Mouse (Mus musculus): Measurements from ENCODE around the gene Clpx. TPM values are rescaled to one million over a fixed set of nuclear protein-coding genes. Genes with fewer than 3 reads are reported as not detected.
"Not testable (repeated sequence)": the region's sequence is repeated elsewhere in the genome, so short reads cannot be mapped to it uniquely, and the experiment has no call there.

Gene Clpx
- total and polyA plus RNA-seq, 3 experiments = 14.0 to 64.9 (median 41.9) TPM

DNA sequence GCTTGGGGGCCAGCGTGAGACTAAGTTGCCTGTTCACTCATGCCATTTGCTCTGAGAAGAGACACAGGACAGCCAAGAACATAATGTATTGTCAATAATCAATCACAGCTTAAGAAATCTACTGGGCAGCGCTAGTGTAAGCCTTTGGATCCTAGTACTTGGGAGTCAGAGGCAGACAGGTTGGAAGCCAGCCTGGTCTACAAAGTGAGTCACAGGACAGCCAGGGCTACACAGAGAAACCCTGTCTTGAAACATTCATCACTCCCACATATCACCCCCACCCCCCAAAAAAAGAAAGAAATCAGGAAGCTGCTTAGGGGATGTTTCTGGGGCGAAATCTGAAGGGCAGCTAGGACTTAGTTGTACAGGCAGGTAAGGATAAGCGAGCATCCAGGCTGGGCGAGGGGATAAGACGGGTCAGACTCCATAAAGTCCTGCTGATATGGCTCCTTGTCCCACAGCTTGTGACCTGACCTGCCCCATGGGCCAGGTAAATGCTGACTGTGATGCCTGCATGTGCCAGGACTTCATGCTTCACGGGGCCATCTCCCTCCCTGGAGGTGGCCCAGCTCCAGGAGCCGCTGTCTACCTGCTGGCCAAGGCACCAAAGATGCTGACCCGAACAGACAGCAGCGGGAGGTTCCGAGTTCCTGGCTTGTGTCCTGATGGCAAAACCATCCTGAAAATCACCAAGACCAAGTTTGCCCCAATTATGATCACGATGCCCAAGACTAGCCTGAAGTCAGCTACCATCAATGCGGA lies 20.8 kb upstream of the Clpx start:
- TF ChIP-seq GATA1 (IDR thresholded peaks at IDR 0.05; ENCODE audit: borderline replicate concordance, low read length) (no peak), POLR2AphosphoS5 (IDR thresholded peaks at IDR 0.05; ENCODE audit: insufficient replicate concordance, low read depth, low read length) (no peak), GATA2 (IDR thresholded peaks at IDR 0.05; ENCODE audit: borderline replicate concordance, low read depth, low read length) (no peak), TAL1 (conservative IDR thresholded peaks at IDR 0.05; ENCODE audit: low read depth, low read length) (no peak), CTCF (IDR thresholded peaks at IDR 0.05; ENCODE audit: low read depth, low read length) (no peak)
- Histone ChIP-seq H3K4me3 (ENCODE audit: low read depth, low read length) (no peak overlapping the region), H3K36me3 (replicated peaks) (no peaks in the 10 kb centered on the region), H3K27me3 (ENCODE audit: insufficient read depth, low read length) (peaks cover 42% of the 10 kb centered on the region), H3K4me1 (ENCODE audit: insufficient read depth, low read depth, low read length) (no peaks in the 10 kb centered on the region), H3K9me3 (replicated peaks) (peaks cover 5% of the 10 kb centered on the region)
- DNase-seq (ENCODE audit: low spot score) (no peak), ATAC-seq (ENCODE audit: extremely low read depth, insufficient number of reproducible peaks, low FRiP score, poor library complexity, severe bottlenecking) (no peak)

DNA sequence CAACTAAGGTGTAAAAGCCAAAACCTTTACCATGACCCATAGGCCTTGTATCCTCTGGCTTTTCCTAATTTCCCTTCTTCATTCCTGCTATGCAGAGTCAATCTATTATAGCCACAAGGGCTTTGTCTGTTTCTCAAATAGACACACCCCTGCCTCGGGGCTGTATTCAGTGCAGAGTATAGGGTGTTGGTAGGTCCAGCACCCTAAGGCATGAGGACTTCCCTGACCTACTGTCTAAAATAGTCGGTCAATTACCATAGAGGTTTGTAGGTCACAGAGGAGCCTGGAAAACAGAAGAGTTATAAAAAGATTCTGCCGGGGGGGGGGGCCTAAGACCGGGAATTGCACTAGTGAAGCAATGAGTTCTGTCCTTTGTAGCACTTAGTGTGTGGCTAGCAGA lies 20.2 kb upstream of the Clpx start:
- Histone ChIP-seq H3K4me1 (ENCODE audit: insufficient read depth, low read depth, low read length) (no peaks in the 10 kb centered on the region), H3K27me3 (ENCODE audit: insufficient read depth, low read length) (peaks cover 44% of the 10 kb centered on the region), H3K9me3 (replicated peaks) (peaks cover 5% of the 10 kb centered on the region), H3K36me3 (replicated peaks) (no peaks in the 10 kb centered on the region), H3K4me3 (ENCODE audit: low read depth, low read length) (no peak overlapping the region)
- ATAC-seq (ENCODE audit: extremely low read depth, insufficient number of reproducible peaks, low FRiP score, poor library complexity, severe bottlenecking) (no peak), DNase-seq (ENCODE audit: low spot score) (no peak)
- TF ChIP-seq GATA1 (IDR thresholded peaks at IDR 0.05; ENCODE audit: borderline replicate concordance, low read length) (no peak), TAL1 (conservative IDR thresholded peaks at IDR 0.05; ENCODE audit: low read depth, low read length) (no peak), CTCF (IDR thresholded peaks at IDR 0.05; ENCODE audit: low read depth, low read length) (no peak), POLR2AphosphoS5 (IDR thresholded peaks at IDR 0.05; ENCODE audit: insufficient replicate concordance, low read depth, low read length) (no peak)

DNA sequence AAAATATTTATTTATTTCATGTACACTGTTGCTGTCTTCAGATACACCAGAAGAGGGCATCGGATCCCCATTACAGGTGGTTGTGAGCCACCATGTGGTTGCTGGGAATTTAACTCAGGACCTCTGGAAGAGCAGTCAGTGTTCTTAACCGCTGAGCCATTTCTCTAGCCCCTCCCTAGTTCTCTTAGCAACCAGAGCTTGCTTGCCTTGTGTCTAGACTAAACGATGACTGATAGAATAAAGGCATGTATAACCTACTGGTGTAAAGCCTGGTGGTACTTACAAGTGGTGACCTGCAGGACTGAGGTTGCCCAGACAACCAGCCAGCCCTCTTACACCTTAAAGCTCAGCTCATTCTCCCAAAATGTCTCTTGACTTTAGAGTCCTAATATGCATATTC lies 19.2 kb upstream of the Clpx start:
- H3K4me1 ChIP-seq (ENCODE audit: insufficient read depth, low read depth, low read length); H3K36me3 ChIP-seq (replicated peaks); H3K4me3 ChIP-seq (ENCODE audit: low read depth, low read length); ATAC-seq (ENCODE audit: extremely low read depth, insufficient number of reproducible peaks, low FRiP score, poor library complexity, severe bottlenecking); H3K9me3 ChIP-seq (replicated peaks); DNase-seq (ENCODE audit: low spot score): not testable (repeated sequence)
- peaks cover 38% of the 10 kb centered on the region for H3K27me3 ChIP-seq (ENCODE audit: insufficient read depth, low read length)

DNA sequence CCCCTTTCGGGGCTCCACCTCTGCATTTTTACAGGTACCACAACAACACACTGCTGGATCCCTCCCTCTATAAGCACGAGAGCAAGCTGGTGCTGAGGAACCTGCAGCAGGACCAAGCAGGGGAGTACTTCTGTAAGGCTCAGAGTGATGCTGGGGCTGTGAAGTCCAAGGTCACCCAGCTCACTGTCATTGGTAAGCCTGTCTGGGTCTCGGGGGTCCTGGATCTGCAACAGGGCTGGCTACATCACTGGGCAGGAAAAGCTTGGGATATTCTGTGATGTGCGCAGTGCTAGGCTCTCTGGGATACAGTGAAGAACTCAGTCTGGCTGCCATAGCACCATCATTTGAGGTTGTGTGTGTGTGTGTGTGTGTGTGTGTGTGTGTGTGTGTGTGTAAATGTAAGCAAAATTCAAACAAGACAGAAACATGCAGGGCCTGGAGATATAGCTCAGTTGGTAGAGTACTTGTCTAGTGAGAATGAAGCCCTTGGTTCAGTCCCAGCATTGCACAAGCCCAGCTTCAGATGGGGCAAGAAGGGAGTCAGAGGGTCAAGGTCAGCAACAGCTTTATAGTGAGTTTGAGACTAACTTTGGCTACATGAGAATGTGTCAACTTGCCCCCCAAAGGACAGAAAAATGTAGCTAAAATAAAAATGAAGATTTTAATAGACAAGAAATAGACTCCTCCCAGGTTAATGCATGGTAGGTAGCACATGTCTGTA lies 18.1 kb upstream of the Clpx start:
- ATAC-seq (ENCODE audit: extremely low read depth, insufficient number of reproducible peaks, low FRiP score, poor library complexity, severe bottlenecking) (no peak), DNase-seq (ENCODE audit: low spot score) (no peak)
- peaks cover 30% of the 10 kb centered on the region for H3K27me3 ChIP-seq (ENCODE audit: insufficient read depth, low read length)
- H3K4me3 ChIP-seq (ENCODE audit: low read depth, low read length) = no peak overlapping the region
- peaks cover 5% of the 10 kb centered on the region for H3K9me3 ChIP-seq (replicated peaks)
- TF ChIP-seq CTCF (IDR thresholded peaks at IDR 0.05; ENCODE audit: low read depth, low read length) (no peak), GATA1 (IDR thresholded peaks at IDR 0.05; ENCODE audit: borderline replicate concordance, low read length) (no peak), TAL1 (conservative IDR thresholded peaks at IDR 0.05; ENCODE audit: low read depth, low read length) (no peak), POLR2AphosphoS5 (IDR thresholded peaks at IDR 0.05; ENCODE audit: insufficient replicate concordance, low read depth, low read length) (no peak), GATA2 (IDR thresholded peaks at IDR 0.05; ENCODE audit: borderline replicate concordance, low read depth, low read length) (no peak)
- H3K4me1 ChIP-seq (ENCODE audit: insufficient read depth, low read depth, low read length) = no peaks in the 10 kb centered on the region
- H3K36me3 ChIP-seq (replicated peaks) = no peaks in the 10 kb centered on the region

DNA sequence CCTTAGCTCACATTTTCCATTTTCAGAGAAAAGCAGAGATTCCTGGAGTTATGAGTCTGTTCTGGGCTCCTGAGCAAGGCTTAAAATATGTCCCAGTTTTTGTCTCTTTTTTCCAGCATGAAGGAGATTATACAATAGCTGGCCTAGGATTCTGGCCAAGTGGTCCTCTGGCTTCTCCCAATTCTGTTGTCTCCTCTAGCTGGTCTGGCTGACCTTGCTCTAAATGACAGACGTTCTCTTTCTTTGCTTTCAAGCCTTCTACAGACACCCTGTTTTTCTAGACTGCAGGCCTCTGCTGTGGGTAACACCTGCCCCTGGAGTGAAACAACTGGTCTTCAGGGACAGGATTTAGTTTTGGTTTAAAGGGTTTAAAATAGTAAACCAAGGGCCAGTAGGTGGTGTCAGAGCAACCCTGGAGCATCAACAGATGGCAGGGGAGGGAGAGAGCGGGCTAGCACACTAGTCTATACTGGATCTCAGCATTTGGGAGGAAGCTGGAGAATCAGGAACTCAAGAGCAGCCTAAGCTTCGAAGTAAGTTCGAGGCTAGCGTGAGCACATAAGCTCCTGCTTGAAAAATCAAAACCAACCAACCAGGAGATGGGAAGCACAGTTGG lies 12.4 kb upstream of the Clpx start:
- peaks cover 8% of the 10 kb centered on the region for H3K27me3 ChIP-seq (ENCODE audit: insufficient read depth, low read length)
- no peaks in the 10 kb centered on the region for H3K4me1 ChIP-seq (ENCODE audit: insufficient read depth, low read depth, low read length)
- TF ChIP-seq GATA1 (IDR thresholded peaks at IDR 0.05; ENCODE audit: borderline replicate concordance, low read length) = no peak
- TF ChIP-seq POLR2AphosphoS5 (IDR thresholded peaks at IDR 0.05; ENCODE audit: insufficient replicate concordance, low read depth, low read length) = no peak
- no peak for TF ChIP-seq GATA2 (IDR thresholded peaks at IDR 0.05; ENCODE audit: borderline replicate concordance, low read depth, low read length)
- no peak for TF ChIP-seq TAL1 (conservative IDR thresholded peaks at IDR 0.05; ENCODE audit: low read depth, low read length)
- no peak for TF ChIP-seq CTCF (IDR thresholded peaks at IDR 0.05; ENCODE audit: low read depth, low read length)
- peaks cover 5% of the 10 kb centered on the region for H3K9me3 ChIP-seq (replicated peaks)
- no peaks in the 10 kb centered on the region for H3K36me3 ChIP-seq (replicated peaks)
- ATAC-seq (ENCODE audit: extremely low read depth, insufficient number of reproducible peaks, low FRiP score, poor library complexity, severe bottlenecking) (no peak), DNase-seq (ENCODE audit: low spot score) (no peak)
- H3K4me3 ChIP-seq (ENCODE audit: low read depth, low read length) = no peak overlapping the region

DNA sequence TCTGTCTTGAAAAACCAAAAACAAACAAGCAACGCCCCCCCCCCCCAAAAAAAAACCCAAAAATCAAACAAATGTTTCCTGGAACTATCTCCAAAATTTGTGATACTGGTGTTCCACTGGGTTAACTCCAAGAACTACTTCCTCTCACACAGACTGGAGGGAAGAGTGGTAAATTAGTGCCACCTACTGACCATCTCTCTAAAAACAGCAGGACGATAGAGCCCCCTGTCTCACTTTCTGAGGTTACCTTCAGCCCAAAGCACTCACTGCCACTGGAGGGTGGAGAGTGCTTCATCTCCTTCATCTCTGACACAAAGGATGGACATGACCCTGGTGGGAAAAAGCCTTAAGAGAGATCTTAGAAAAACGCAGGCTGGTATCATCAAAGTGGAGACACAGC lies 10.8 kb upstream of the Clpx start:
- Histone ChIP-seq H3K4me1 (ENCODE audit: insufficient read depth, low read depth, low read length) (no peaks in the 10 kb centered on the region), H3K36me3 (replicated peaks) (no peaks in the 10 kb centered on the region), H3K27me3 (ENCODE audit: insufficient read depth, low read length) (peaks cover under 1% of the 10 kb centered on the region), H3K9me3 (replicated peaks) (peaks cover 14% of the 10 kb centered on the region), H3K4me3 (ENCODE audit: low read depth, low read length) (no peak overlapping the region)
- ATAC-seq (ENCODE audit: extremely low read depth, insufficient number of reproducible peaks, low FRiP score, poor library complexity, severe bottlenecking) = no peak
- DNase-seq (ENCODE audit: low spot score) = peak; percentile 75
- TF ChIP-seq TAL1 (conservative IDR thresholded peaks at IDR 0.05; ENCODE audit: low read depth, low read length) (no peak), GATA1 (IDR thresholded peaks at IDR 0.05; ENCODE audit: borderline replicate concordance, low read length) (no peak), GATA2 (IDR thresholded peaks at IDR 0.05; ENCODE audit: borderline replicate concordance, low read depth, low read length) (no peak), CTCF (IDR thresholded peaks at IDR 0.05; ENCODE audit: low read depth, low read length) (peak; percentile 32; the same call in 1 of the 2 replicates)

DNA sequence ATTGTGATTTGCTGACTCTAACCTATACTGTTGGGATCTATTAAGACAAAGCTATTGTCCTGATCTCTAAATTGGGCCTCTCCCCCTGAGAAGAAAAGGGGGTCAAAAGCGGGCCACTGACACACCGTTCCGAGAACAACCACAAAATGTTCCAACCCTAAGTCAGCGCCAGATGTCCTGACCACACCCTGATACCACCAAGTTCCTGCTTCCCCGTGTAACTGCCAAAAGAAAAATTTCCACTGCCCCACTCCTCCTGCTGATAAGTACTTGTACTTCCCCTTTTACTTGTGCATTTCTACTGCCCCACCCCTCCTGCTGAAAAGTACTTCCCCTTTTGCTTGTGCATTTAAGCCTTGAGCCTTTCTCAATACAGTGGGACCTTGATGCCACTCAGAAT lies 5.8 kb upstream of the Clpx start:
- not testable (repeated sequence) for H3K36me3 ChIP-seq (replicated peaks); DNase-seq (ENCODE audit: low spot score); H3K27me3 ChIP-seq (ENCODE audit: insufficient read depth, low read length); ATAC-seq (ENCODE audit: extremely low read depth, insufficient number of reproducible peaks, low FRiP score, poor library complexity, severe bottlenecking); H3K4me3 ChIP-seq (ENCODE audit: low read depth, low read length)
- Histone ChIP-seq H3K9me3 (replicated peaks) (peaks cover 29% of the 10 kb centered on the region), H3K4me1 (ENCODE audit: insufficient read depth, low read depth, low read length) (peaks cover 14% of the 10 kb centered on the region)
